Mouse (Mus musculus): ENCODE measurements around the gene Map3k20.

Gene Map3k20

DNA sequence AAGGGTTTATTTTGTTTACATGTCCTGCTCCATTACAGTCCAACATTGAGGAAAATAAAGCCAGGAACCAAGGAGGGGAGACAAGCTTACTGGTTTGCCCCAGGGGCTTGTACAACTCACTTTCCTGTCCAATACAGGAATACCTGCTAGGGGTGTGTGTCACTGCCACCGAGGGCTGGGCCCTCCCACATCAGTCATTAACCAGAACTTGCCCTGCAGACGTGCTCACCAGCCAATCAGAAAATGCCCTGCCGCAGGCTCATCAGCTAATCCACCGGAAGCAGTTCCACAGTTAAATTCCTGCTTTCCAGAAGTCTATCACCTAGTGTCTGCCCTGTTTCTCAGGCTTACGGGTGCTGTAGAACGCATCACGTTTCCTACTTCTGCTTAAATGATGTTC, 206.2 kb downstream of the Map3k20 start:
- no peak for DNase-seq (ENCODE audit: low spot score)
